Mouse (Mus musculus): ENCODE measurements around the gene Myrip.
"Not testable (repeated sequence)": the region's sequence is repeated elsewhere in the genome, so short reads cannot be mapped to it uniquely, and the experiment has no call there.

Myrip gene

GRCm38 (mm10) chr9:120301213-120301612 lies at the start of gene Myrip:
Myrip (plus strand) TSS chr9:120301513.
- DNase-seq (ENCODE audit: low spot score), result not testable (repeated sequence)

GRCm38 (mm10) chr9:120259805-120260204 lies 41.5 kb upstream of the Myrip start:
- DNase-seq (ENCODE audit: low spot score), result peak; percentile 59

DNA sequence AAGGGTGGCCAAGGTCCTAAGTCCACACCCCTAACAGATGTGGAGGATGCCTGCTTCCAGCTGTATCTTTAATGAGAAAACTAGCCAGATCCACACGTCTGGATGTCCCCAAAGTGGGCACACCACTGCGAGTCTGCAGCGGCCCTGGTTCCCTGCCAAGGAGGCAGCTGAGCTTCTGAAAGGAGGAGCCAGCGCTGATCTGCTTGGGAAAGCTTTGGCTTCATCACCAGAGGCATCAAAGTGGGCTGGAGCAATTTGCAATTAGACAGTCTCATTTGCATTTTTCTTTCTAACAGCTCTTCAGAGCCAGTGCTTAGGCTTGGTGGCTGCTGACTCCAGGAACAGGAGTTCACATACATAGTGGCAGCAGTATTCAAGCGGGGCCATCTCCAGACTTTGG lies 37.3 kb upstream of the Myrip start:
- DNase-seq (ENCODE audit: low spot score), result peak; percentile 38

- DNase-seq (ENCODE audit: low spot score), result no peak
Observed at GRCm38 (mm10) chr9:120273083-120273482, 28.2 kb upstream of the Myrip start.

- DNase-seq (ENCODE audit: low spot score), result no peak
Observed at GRCm38 (mm10) chr9:120275226-120275625, 26.1 kb upstream of the Myrip start.

DNA sequence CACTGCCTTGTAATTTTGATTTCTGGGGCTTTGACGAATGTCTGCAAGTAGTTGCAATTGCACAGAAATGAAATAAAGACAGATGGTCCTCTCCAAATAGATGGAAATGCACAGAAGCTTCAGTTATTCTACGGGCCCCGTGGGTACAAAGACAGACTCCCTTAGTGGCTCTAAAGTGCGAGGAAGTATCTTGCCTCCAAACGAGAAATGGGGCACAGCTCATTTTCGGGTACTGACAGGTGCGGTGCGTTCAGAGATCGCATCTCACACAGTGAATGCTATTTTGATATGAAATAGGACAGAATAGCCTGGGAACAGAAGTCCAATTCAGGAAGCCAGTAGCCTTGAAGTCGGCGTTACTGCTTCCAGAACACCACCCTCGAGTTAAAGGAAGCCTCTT lies 20.2 kb upstream of the Myrip start:
- peak; percentile 20 for DNase-seq (ENCODE audit: low spot score)

DNA sequence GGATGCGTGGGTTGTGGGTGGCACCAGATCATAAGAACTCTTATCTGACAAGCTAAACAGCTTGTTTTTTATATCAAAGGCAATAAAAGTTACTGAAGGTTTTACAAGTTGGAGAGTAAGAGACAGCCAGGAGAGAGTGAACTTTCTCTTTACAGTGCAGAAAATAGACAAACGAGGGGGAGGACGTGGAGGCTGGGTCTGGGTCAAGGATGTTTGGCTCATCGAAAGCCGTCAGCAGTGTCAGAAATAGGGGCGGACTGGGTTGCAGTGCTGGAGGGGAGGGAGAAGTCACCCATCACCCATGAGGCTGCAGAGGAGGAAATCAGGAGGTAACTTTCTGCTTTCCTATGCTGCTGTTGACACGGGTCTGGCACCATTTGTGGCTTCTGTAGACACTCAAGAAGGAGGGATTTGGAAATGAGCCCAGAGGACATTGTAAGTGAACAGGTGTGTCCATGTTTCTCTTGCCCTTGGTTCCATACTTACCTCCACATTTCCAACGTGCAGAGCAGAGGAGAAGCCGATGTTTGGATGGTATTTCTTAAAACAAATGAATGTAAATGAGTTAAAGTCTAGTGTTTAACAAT lies 18.8 kb upstream of the Myrip start:
- no peak for DNase-seq (ENCODE audit: low spot score)

DNA sequence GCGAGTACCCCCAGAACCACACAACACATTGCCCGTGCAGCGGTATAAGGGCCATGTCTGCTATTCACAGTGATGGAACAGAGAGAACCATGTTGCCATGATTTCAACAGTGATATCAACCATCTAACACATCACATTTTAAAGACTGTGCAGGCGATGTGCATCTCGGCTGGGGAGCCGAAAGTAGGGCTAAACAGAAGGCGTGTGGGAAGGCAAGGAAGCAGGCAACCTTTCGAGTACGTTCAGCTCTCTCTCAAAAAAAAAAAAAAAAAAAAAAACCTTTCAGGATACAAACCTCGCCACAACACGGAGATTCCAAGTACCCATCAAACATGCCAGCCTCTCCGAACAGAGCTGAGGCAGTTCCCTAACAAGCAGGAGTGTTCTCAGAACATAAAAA lies 17.8 kb upstream of the Myrip start:
- peak; percentile 39 for DNase-seq (ENCODE audit: low spot score)

GRCm38 (mm10) chr9:120288011-120288410 lies 13.3 kb upstream of the Myrip start:
- DNase-seq (ENCODE audit: low spot score), result no peak

- no peak for DNase-seq (ENCODE audit: low spot score)
Observed at GRCm38 (mm10) chr9:120290375-120290774, 10.9 kb upstream of the Myrip start.

- DNase-seq (ENCODE audit: low spot score), result no peak
Observed at GRCm38 (mm10) chr9:120292488-120292887, 8.8 kb upstream of the Myrip start.

- DNase-seq (ENCODE audit: low spot score), result no peak
Observed at GRCm38 (mm10) chr9:120295527-120295926, 5.8 kb upstream of the Myrip start.

- DNase-seq (ENCODE audit: low spot score), result no peak
Observed at GRCm38 (mm10) chr9:120296938-120297337, 4.4 kb upstream of the Myrip start.

- DNase-seq (ENCODE audit: low spot score), result no peak
Observed at GRCm38 (mm10) chr9:120299429-120299828, 1.9 kb upstream of the Myrip start.

GRCm38 (mm10) chr9:120302980-120303452 lies 1.7 kb downstream of the Myrip start:
- DNase-seq (ENCODE audit: low spot score), result no peak

GRCm38 (mm10) chr9:120303453-120304299 lies 2.4 kb downstream of the Myrip start:
- DNase-seq (ENCODE audit: low spot score), result peak; percentile 58

DNA sequence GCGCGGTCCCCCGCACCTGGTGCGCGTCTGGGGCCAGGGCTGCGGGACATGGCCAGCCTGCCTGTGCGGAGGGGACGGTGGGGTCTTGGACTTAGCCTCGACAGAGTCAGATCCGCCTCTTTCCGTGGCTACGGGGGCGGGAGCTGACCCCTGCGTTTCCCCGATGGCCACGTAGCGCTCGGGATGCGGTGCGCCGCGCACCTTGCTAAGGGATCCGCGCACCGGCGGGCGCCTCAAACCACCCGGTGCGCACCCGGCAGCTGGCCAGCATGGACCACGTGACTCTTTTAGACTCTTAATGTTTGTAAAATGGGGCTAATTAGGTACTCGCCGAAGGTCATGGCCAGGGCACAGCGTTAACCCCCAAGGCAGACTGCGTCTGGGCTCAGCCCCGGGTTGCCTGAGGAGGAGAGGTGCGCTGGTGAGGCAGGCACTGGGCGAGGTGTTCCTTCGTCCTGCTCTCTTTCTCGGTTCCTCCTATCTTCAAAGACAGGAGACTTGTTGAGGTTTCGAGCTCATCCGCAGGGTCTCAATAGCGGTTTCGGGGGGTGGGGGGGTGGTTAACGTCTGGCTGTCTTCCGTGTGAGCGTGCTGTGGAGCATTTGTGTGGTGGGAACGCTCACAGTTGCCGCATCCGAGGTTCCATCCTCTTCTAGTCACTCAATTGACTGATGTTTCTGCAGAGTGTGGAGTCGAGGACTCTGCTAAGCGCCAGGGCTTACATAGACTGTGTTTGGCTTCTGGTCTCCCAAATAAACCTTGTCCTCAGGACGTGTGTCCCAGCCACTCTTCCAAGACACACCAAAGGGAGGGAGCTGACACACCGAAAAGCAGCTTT lies 3.2 kb downstream of the Myrip start:
- peak; percentile 45 for DNase-seq (ENCODE audit: low spot score)

- no peak for DNase-seq (ENCODE audit: low spot score)
Observed at GRCm38 (mm10) chr9:120315171-120315570, 13.9 kb downstream of the Myrip start.

GRCm38 (mm10) chr9:120319099-120319498 lies 17.8 kb downstream of the Myrip start:
- no peak for DNase-seq (ENCODE audit: low spot score)

GRCm38 (mm10) chr9:120320573-120320972 lies 19.3 kb downstream of the Myrip start:
- no peak for DNase-seq (ENCODE audit: low spot score)

- no peak for DNase-seq (ENCODE audit: low spot score)
Observed at GRCm38 (mm10) chr9:120322702-120323426, 21.6 kb downstream of the Myrip start.

- DNase-seq (ENCODE audit: low spot score), result not testable (repeated sequence)
Observed at GRCm38 (mm10) chr9:120331048-120331447, 29.7 kb downstream of the Myrip start.
